Mouse (Mus musculus) mouse embryonic stem cell (cell line): ENCODE data around the gene Eif3i.
"Not testable (repeated sequence)": the region's sequence is repeated elsewhere in the genome, so short reads cannot be mapped to it uniquely, and the experiment has no call there.

Experiments
- in situ Hi-C, 2 experiments: fragments of 300-500 bp; cut with MboI; formaldehyde crosslinking; loops; 1 replicate in 1 of 2; 3 replicates in 1 of 2; pipeline ENCODE4 v1.14.3; 2019 to 2020; ENCODE audit warnings: low sequenced_read_pairs in 2 of 2, low pct_unique_long_range_greater_than_20kb in 1 of 2, mixed read lengths in 1 of 2; ENCODE audit not compliant: unreplicated experiment in 1 of 2

Eif3i gene

GRCm38 (mm10) chr4:129555862-129556531, 44.5 kb downstream of the Eif3i start:
- in situ Hi-C loops, result no loop called here

GRCm38 (mm10) chr4:129555421-129555861, 45.0 kb downstream of the Eif3i start:
- in situ Hi-C loops, result no loop called here

GRCm38 (mm10) chr4:129554512-129554911, 45.9 kb downstream of the Eif3i start:
- in situ Hi-C loops, result not testable (repeated sequence)

GRCm38 (mm10) chr4:129550295-129550694, 50.2 kb downstream of the Eif3i start:
- in situ Hi-C loops, result no loop called here

DNA sequence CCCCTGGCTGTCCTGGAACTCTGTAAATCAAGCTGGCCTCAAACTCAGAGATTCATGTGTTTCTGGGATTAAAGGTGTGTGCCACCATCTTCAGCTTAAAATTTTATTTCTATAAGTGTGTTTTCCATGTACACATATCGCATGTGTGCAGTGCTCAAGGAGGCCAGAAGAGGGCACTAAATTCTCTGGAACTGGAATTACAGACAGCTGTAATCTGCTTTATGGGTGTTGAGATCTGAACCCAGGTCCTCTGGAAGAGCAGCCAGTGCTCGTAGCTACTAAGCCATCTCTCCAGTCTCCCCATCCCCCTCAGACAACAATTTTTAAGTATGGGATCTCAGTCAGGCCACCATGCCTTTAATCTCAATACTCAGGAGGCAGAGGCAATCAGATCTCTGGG, 51.1 kb downstream of the Eif3i start:
- in situ Hi-C loops, result no loop called here

DNA sequence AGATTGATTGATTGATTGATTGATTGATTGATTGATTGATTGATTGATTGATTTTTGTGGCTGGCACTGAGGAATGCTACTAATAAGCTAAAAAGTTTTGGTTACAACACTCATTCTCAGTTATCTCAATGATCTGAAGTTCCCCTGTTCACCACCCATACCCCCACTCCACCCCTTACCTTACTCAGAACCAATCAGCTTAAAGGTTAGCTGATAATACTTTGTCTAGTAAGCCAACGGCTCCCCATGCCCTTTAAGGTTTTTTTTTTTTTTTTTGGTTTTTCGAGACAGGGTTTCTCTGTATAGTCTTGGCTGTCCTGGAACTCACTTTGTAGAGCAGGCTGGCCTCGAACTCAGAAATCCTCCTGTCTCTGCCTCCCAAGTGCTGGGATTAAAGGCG, 52.8 kb downstream of the Eif3i start:
- in situ Hi-C loops, result not testable (repeated sequence)

GRCm38 (mm10) chr4:129544106-129544505, 56.3 kb downstream of the Eif3i start:
- in situ Hi-C loops, result no loop called here

GRCm38 (mm10) chr4:129542592-129543141, 57.8 kb downstream of the Eif3i start, which contains the start of gene Hdac1:
Gene Hdac1 (minus strand): TSS chr4:129542713.
- in situ Hi-C loops, result no loop called here
